Mouse (Mus musculus): ENCODE results near the gene Lig3. TPM values are rescaled to one million over a fixed set of nuclear protein-coding genes. Genes with fewer than 3 reads are reported as not detected.

Lig3 gene
- 21.7 TPM for polyA plus RNA-seq (2014; fragmentation: Illumina TruSeq; extraction: RNeasy Lipid Tissue Mini Kit (QIAGEN cat#74804); ENCODE audit: low read depth, low replicate concordance)

DNA sequence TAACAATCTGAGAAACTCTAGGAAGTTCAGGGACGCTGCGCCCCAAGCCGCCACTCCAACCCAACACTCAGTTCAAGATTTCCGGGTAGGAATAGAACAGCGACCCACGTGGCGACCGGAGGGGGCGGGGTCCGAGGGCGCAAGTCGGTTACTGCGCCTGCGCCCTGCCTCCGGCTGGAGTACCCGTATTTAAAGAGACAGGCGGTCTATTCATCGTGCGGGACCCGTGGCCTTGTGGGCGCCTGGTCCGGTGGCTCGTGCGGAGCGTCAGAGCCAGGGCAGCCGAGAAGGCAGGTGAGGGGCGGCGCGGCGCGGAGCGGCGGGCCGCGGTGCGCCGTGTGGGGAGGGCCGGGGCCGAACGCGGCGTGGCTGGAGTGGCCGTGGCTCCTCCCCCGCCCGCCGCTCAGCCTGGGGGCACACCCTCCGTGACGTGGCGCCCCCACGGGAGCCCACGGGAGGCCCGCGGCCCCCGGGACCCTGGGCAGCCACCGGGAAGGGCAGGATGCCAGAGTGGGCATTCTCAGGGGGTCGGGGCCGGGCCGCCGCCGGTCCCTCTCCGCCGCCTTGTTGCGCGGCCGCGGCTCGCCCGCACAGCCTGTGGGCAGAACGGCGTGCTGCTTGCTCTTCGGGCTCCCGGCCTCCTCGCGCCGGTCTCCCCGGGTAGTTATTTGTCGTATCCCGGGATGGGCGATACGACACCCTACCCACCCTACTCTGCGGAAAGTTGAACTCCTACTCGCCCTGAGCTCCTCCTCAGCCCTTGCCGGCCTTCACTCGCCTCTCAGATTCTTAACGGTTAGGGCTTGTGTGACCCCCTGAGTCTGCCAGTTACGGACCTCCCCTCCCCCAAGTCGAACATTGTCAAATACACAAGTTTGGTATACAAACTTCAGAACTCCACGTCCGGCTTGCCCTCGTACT, at the start of gene Lig3:
Lig3 (plus strand) TSS at position 126 of the 921 bp plus-strand sequence.

DNA sequence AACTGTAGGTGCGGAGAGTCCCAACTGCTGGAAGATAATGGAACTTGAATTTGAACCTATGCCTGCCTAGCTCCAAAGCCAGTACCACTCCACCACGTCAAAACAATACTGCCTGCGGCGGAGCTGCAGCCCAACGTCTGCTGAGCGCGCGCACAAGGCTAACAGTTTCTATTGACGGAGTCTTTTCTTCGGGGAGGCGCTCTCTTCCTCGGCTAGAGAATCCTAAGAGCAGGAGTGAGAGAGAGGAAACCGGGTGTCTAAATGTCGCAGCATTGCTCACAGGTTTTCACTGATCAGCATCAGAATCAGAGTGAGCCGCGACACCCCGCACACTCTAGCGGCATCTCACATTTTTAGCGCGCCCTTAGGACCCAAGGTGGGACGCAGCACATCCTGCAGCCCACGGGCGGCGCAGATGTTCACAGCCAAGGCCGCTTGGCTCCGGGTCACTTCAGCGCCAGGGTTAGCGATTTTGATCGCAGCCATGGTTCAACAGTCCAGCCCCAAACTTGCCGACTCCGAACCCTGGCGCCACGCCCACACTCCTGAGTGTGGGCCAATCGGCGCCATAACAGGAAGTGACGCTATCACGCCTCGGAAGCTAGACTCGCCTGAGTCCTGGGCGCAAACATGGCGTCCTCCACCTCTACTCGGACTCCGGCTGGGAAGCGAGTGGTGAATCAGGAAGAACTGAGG, 17.0 kb upstream of the Lig3 start, which contains the start of the genes Cct6b and Zfp830:
Cct6b (minus strand) TSS at position 580 of the 696 bp plus-strand sequence.
Zfp830 (plus strand) TSS at position 604 of the 696 bp plus-strand sequence.

Other genes starting within 250 kb of the Lig3 start
- 0.47 TPM for gene Cct6b, start 16.8 kb upstream of the Lig3 start, polyA plus RNA-seq (2014; fragmentation: Illumina TruSeq; extraction: RNeasy Lipid Tissue Mini Kit (QIAGEN cat#74804); ENCODE audit: low read depth, low replicate concordance)
- 20.2 TPM for gene Zfp830, start 16.8 kb upstream of the Lig3 start, polyA plus RNA-seq (2014; fragmentation: Illumina TruSeq; extraction: RNeasy Lipid Tissue Mini Kit (QIAGEN cat#74804); ENCODE audit: low read depth, low replicate concordance)
- 41.4 TPM for gene Rffl, start 90.1 kb downstream of the Lig3 start, polyA plus RNA-seq (2014; fragmentation: Illumina TruSeq; extraction: RNeasy Lipid Tissue Mini Kit (QIAGEN cat#74804); ENCODE audit: low read depth, low replicate concordance)
- 11.1 TPM for gene Rad51d, start 109.5 kb downstream of the Lig3 start, polyA plus RNA-seq (2014; fragmentation: Illumina TruSeq; extraction: RNeasy Lipid Tissue Mini Kit (QIAGEN cat#74804); ENCODE audit: low read depth, low replicate concordance)
- gene Fndc8, start 111.0 kb downstream of the Lig3 start, polyA plus RNA-seq (2014; fragmentation: Illumina TruSeq; extraction: RNeasy Lipid Tissue Mini Kit (QIAGEN cat#74804); ENCODE audit: low read depth, low replicate concordance) = not detected
- gene Nle1, start 127.3 kb downstream of the Lig3 start, polyA plus RNA-seq (2014; fragmentation: Illumina TruSeq; extraction: RNeasy Lipid Tissue Mini Kit (QIAGEN cat#74804); ENCODE audit: low read depth, low replicate concordance) = 5.7 TPM
- gene Unc45b, start 129.4 kb downstream of the Lig3 start, polyA plus RNA-seq (2014; fragmentation: Illumina TruSeq; extraction: RNeasy Lipid Tissue Mini Kit (QIAGEN cat#74804); ENCODE audit: low read depth, low replicate concordance) = 0.50 TPM
- gene Slfn5, start 170.2 kb downstream of the Lig3 start, polyA plus RNA-seq (2014; fragmentation: Illumina TruSeq; extraction: RNeasy Lipid Tissue Mini Kit (QIAGEN cat#74804); ENCODE audit: low read depth, low replicate concordance) = 16.6 TPM
- gene Slfn9, start 210.7 kb downstream of the Lig3 start, polyA plus RNA-seq (2014; fragmentation: Illumina TruSeq; extraction: RNeasy Lipid Tissue Mini Kit (QIAGEN cat#74804); ENCODE audit: low read depth, low replicate concordance) = 35.1 TPM
- gene Slfn8, start 239.7 kb downstream of the Lig3 start, polyA plus RNA-seq (2014; fragmentation: Illumina TruSeq; extraction: RNeasy Lipid Tissue Mini Kit (QIAGEN cat#74804); ENCODE audit: low read depth, low replicate concordance) = 6.0 TPM

Data from sigmoid colon, adult 10 weeks (tissue).